Mouse (Mus musculus) kidney, adult 2 months (tissue): Measurements from ENCODE around the gene Zmpste24.

Experiments
- CTCF ChIP-seq: fragments of 200-500 bp; conservative IDR thresholded peaks from 2 replicates; pipeline ENCODE4 v1.5.1; 2011; ENCODE audit warnings: low read depth, mild to moderate bottlenecking, control low read depth, low read length, moderate library complexity, mixed read lengths; ENCODE audit not compliant: insufficient read depth, insufficient read length
- POLR2A ChIP-seq: fragments of 200-500 bp; IDR thresholded peaks from one replicate; pipeline ENCODE4 v1.6.1; 2011; ENCODE audit warnings: low read depth, low read length, control low read depth

- TF ChIP-seq POLR2A (no peak), CTCF (no peak)
These were observed 74.1 kb downstream of the Zmpste24 start for GRCm38 (mm10) chr4:121023941-121024340.
